Mouse (Mus musculus) C2C12 (cell line): ENCODE data around the gene Tmem127.

Experiments
- CTCF ChIP-seq: IDR thresholded peaks from one replicate; pipeline ENCODE4 v1.5.1; 2011; ENCODE audit not compliant: control insufficient read depth, insufficient read depth, insufficient read length
- MAX ChIP-seq: IDR thresholded peaks from one replicate; pipeline ENCODE4 v1.6.1; 2011; ENCODE audit warnings: mild to moderate bottlenecking, control low read depth
- MYOD1 ChIP-seq: IDR thresholded peaks from one replicate; pipeline ENCODE4 v1.6.1; 2011; ENCODE audit warnings: low read depth; ENCODE audit not compliant: control insufficient read depth, insufficient read length
- MYOG ChIP-seq: IDR thresholded peaks from one replicate; pipeline ENCODE4 v1.6.1; 2011; ENCODE audit not compliant: control insufficient read depth, insufficient read length; ENCODE audit errors: extremely low read depth
- USF1 ChIP-seq: IDR thresholded peaks from one replicate; pipeline ENCODE4 v1.6.1; 2011; ENCODE audit warnings: low read depth, mild to moderate bottlenecking, control low read depth, moderate library complexity

DNA sequence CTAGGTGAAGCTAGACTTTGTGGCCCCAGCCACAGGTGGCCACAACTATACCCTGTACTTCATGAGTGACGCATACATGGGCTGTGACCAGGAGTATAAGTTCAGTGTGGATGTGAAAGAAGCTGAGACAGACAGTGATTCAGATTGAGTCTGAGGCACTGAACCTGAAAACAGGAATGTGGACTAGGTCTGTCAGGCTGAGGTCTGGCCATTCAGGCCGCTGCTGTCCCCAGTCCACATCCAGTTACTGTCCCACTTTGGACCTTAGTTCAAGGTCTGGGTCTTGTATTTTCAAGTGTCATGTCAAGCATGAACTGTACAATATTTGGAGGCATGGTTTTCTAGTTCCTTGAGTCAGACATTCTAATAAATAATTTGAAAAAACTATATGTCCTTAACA is 7.6 kb upstream of the Tmem127 start:
- no peak for TF ChIP-seq CTCF
- no peak for TF ChIP-seq MAX
- TF ChIP-seq USF1: no peak
- no peak for TF ChIP-seq MYOG
- TF ChIP-seq MYOD1: no peak
